Mouse (Mus musculus): ENCODE results near the gene Pbld1.

Pbld1 gene

GRCm38 (mm10) chr10:63059862-63060261 is at the start of gene Pbld1:
Gene Pbld1 (plus strand): TSS chr10:63060162.
- DNase-seq (ENCODE audit: low read depth): peak; percentile 8

GRCm38 (mm10) chr10:63010268-63010667 is 49.7 kb upstream of the Pbld1 start:
- DNase-seq (ENCODE audit: low read depth): no peak

GRCm38 (mm10) chr10:63011556-63011955 is 48.4 kb upstream of the Pbld1 start:
- no peak for DNase-seq (ENCODE audit: low read depth)

- no peak for DNase-seq (ENCODE audit: low read depth)
Observed at GRCm38 (mm10) chr10:63013476-63013875, 46.5 kb upstream of the Pbld1 start.

- no peak for DNase-seq (ENCODE audit: low read depth)
Observed at GRCm38 (mm10) chr10:63014168-63014567, 45.8 kb upstream of the Pbld1 start.

- DNase-seq (ENCODE audit: low read depth): no peak
Observed at GRCm38 (mm10) chr10:63019304-63019703, 40.7 kb upstream of the Pbld1 start.

GRCm38 (mm10) chr10:63021702-63022101 is 38.3 kb upstream of the Pbld1 start:
- DNase-seq (ENCODE audit: low read depth): no peak

- no peak for DNase-seq (ENCODE audit: low read depth)
Observed at GRCm38 (mm10) chr10:63022541-63023120, 37.3 kb upstream of the Pbld1 start.

- no peak for DNase-seq (ENCODE audit: low read depth)
Observed at GRCm38 (mm10) chr10:63023121-63023748, 36.7 kb upstream of the Pbld1 start.

GRCm38 (mm10) chr10:63023749-63024579 is 36.0 kb upstream of the Pbld1 start, which contains the start of the genes Hnrnph3 and Pbld2:
Gene Hnrnph3 (minus strand): TSS chr10:63024217.
Gene Pbld2 (plus strand): TSS chr10:63024315.
- DNase-seq (ENCODE audit: low read depth): peak; percentile 90

- peak; percentile 55 for DNase-seq (ENCODE audit: low read depth)
Observed at GRCm38 (mm10) chr10:63024580-63024910, 35.4 kb upstream of the Pbld1 start.

- DNase-seq (ENCODE audit: low read depth): no peak
Observed at GRCm38 (mm10) chr10:63025016-63025415, 34.9 kb upstream of the Pbld1 start.

GRCm38 (mm10) chr10:63025491-63026011 is 34.4 kb upstream of the Pbld1 start:
- no peak for DNase-seq (ENCODE audit: low read depth)

GRCm38 (mm10) chr10:63026156-63026794 is 33.7 kb upstream of the Pbld1 start:
- no peak for DNase-seq (ENCODE audit: low read depth)

- DNase-seq (ENCODE audit: low read depth): no peak
Observed at GRCm38 (mm10) chr10:63026795-63027160, 33.2 kb upstream of the Pbld1 start.

GRCm38 (mm10) chr10:63027376-63028161 is 32.4 kb upstream of the Pbld1 start:
- DNase-seq (ENCODE audit: low read depth): no peak

GRCm38 (mm10) chr10:63028396-63028795 is 31.6 kb upstream of the Pbld1 start:
- no peak for DNase-seq (ENCODE audit: low read depth)

- no peak for DNase-seq (ENCODE audit: low read depth)
Observed at GRCm38 (mm10) chr10:63032267-63032666, 27.7 kb upstream of the Pbld1 start.

GRCm38 (mm10) chr10:63032956-63033355 is 27.0 kb upstream of the Pbld1 start:
- DNase-seq (ENCODE audit: low read depth): no peak

GRCm38 (mm10) chr10:63038571-63039320 is 21.2 kb upstream of the Pbld1 start:
- DNase-seq (ENCODE audit: low read depth): no peak

Data from fibroblast of lung, adult 2 months (primary cell).